Mouse (Mus musculus) lung, adult 2 months (tissue): ENCODE data around the gene Pgpep1l.

Experiments
- CTCF ChIP-seq: fragments of 200-500 bp; IDR thresholded peaks from 2 replicates; pipeline ENCODE4 v1.5.1; 2011; ENCODE audit warnings: mild to moderate bottlenecking, low read length, control low read depth; ENCODE audit not compliant: insufficient read depth
- POLR2A ChIP-seq: fragments of 200-500 bp; IDR thresholded peaks from 2 replicates; pipeline ENCODE4 v1.6.1; 2011; ENCODE audit warnings: low read depth, mild to moderate bottlenecking, control low read depth, low read length, borderline replicate concordance; ENCODE audit errors: extremely low read depth

DNA sequence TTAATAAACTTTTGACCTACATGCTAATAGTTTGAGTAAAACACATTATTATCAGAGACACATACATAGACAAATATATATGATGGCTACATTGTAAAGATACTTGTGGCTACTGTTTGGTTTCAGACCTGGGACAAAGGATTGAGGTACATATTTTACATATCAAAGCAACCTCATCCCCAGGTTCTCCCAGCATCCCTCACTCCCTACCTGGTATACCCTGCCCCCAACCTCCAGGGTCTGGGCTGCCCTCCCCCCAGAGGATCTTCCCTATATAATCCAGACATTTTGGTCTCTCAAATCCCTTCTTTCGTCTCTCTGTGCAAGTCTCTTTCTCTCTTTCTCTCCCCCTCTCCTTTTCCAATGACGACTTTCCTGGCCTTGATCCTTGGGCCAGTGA lies 10.2 kb upstream of the Pgpep1l start:
- TF ChIP-seq POLR2A (no peak), CTCF (no peak)
